ENCODE assay signal across 17 mouse cellular contexts in genomic region chr4:141316498-141317180, GRCm38 (mm10). TPM values are rescaled to one million over a fixed set of nuclear protein-coding genes. Genes with fewer than 3 reads are reported as not detected.
DNase-seq lines count a peak whose midpoint lies in the region; ATAC-seq and TF ChIP-seq lines count a peak whose summit lies in the region.
"Had no signal": no experiment of that assay in that cellular context is flagged by ENCODE, and none has a peak within 500 bp of the region (broad histone marks: within the 10 kb centered on the region; RNA-seq: fewer than 3 reads in every experiment).

No protein-coding gene starts in this region.

- H3K9ac ChIP-seq in kidney, embryonic 15.5 days: no peak overlapping the region
- no peak overlapping the region for H3K9ac ChIP-seq in heart, postnatal 0 days (replicated peaks; ENCODE audit: low read depth, low read length)
- H3K9ac ChIP-seq: liver, embryonic 13.5 days; midbrain, embryonic 13.5 days; neural tube, embryonic 12.5 days had no signal

- TF ChIP-seq CTCF in heart, postnatal 0 days (IDR thresholded peaks at IDR 0.05; ENCODE audit: low read depth): no peak

- ATAC-seq in kidney, embryonic 15.5 days (replicated peaks; ENCODE audit: low FRiP score): no peak
- ATAC-seq in heart, postnatal 0 days (ENCODE audit: insufficient read depth, low read depth): 0 out of 2 replicates have a peak, but pooled peaks have one; percentile 37
- no peak for ATAC-seq in frontal cortex, adult (ENCODE audit: low TSS enrichment)
- ATAC-seq: CD4-positive, CD25-positive, alpha-beta regulatory T cell, adult 4 months; intestine, embryonic 16.5 days; midbrain, embryonic 13.5 days; Patski had no signal

- peaks cover 43% of the 10 kb centered on the region for H3K36me3 ChIP-seq in kidney, embryonic 15.5 days
- H3K36me3 ChIP-seq in heart, postnatal 0 days (replicated peaks; ENCODE audit: control insufficient read depth, insufficient read depth, low read length): peaks cover 17% of the 10 kb centered on the region

- TF ChIP-seq EP300 in heart, postnatal 0 days (IDR thresholded peaks at IDR 0.05; ENCODE audit: low read depth): no peak

- H3K4me3 ChIP-seq in kidney, embryonic 15.5 days (replicated peaks): no peak overlapping the region
- H3K4me3 ChIP-seq in heart, postnatal 0 days (ENCODE audit: low read depth, low read length): no peak overlapping the region
- H3K4me3 ChIP-seq: liver, embryonic 13.5 days; midbrain, embryonic 13.5 days; neural tube, embryonic 12.5 days had no signal

- peaks cover 47% of the 10 kb centered on the region for H3K4me1 ChIP-seq in kidney, embryonic 15.5 days
- peaks cover 21% of the 10 kb centered on the region for H3K4me1 ChIP-seq in heart, postnatal 0 days (ENCODE audit: control insufficient read depth, insufficient read depth)

- DNase-seq in cerebellum, postnatal 25 days: peak; percentile 39 to 42
- DNase-seq in cerebellum, adult 9-10 months: no peak
- no peak for DNase-seq in kidney, adult 8-10 months
- peak; percentile 51 for DNase-seq in adrenal gland, postnatal 25 days
- DNase-seq in heart, postnatal 0 days (ENCODE audit: low spot score): no peak
- DNase-seq in layer of hippocampus, adult 9-10 months (ENCODE audit: low spot score): no peak
- DNase-seq: embryo, embryonic 11 days; liver, embryonic 13.5 days; retina, postnatal 1 day had no signal

- no peaks in the 10 kb centered on the region for H3K27me3 ChIP-seq in kidney, embryonic 15.5 days
- H3K27me3 ChIP-seq in heart, postnatal 0 days (ENCODE audit: control insufficient read depth, insufficient read depth, low read length): no peaks in the 10 kb centered on the region
- H3K27me3 ChIP-seq: liver, embryonic 13.5 days; midbrain, embryonic 13.5 days; neural tube, embryonic 12.5 days; Patski had no signal

- H3K4me2 ChIP-seq in kidney, embryonic 15.5 days: no peak overlapping the region
- no peak overlapping the region for H3K4me2 ChIP-seq in heart, postnatal 0 days (ENCODE audit: low read depth, low read length)
- H3K4me2 ChIP-seq: liver, embryonic 13.5 days; midbrain, embryonic 13.5 days; neural tube, embryonic 12.5 days had no signal

- peak overlapping the region; percentile 64; the same call in 1 of the 2 replicates for H3K27ac ChIP-seq in kidney, embryonic 15.5 days
- H3K27ac ChIP-seq in heart, postnatal 0 days (ENCODE audit: low read depth): no peak overlapping the region; the same call in 1 of the 2 replicates
- H3K27ac ChIP-seq: liver, embryonic 13.5 days; midbrain, embryonic 13.5 days; neural tube, embryonic 12.5 days had no signal

- WGBS in kidney, embryonic 15.5 days: 87% methylated on average over 18 of the region's 18 CpGs
- WGBS in heart, postnatal 0 days: 68% methylated on average over 17 of the region's 18 CpGs

- no peaks in the 10 kb centered on the region for H3K9me3 ChIP-seq in kidney, embryonic 15.5 days (replicated peaks)
- no peaks in the 10 kb centered on the region for H3K9me3 ChIP-seq in heart, postnatal 0 days (replicated peaks; ENCODE audit: control insufficient read depth, low read length)
- H3K9me3 ChIP-seq: liver, embryonic 13.5 days; midbrain, embryonic 13.5 days; neural tube, embryonic 12.5 days had no signal

RNA-seq across cellular contexts. Expression of gene Epha2, which starts 15.6 kb away (rescaled TPM):
- 6.8 and 7.1 TPM in 2 replicates for polyA plus RNA-seq in kidney, embryonic 15.5 days (2015; fragmentation: Nextera tagmentation; extraction: Ambion mirVana)
- 18.7 and 19.3 TPM in 2 replicates for total RNA-seq in adrenal gland, postnatal 25 days (2021)
- 10.1 and 11.7 TPM in 2 replicates for total RNA-seq in heart, postnatal 0 days (2014; rRNA removed; ENCODE audit: low replicate concordance)
- polyA plus RNA-seq in heart, postnatal 0 days (2015; fragmentation: Nextera tagmentation; extraction: Ambion mirVana): 1.4 TPM in 2 replicates
- total RNA-seq: hematopoietic stem cell, adult 5-6 weeks had no signal

RNA-seq across cellular contexts. Expression of gene Fam131c, which starts 51.4 kb away (rescaled TPM):
- polyA plus RNA-seq in kidney, embryonic 15.5 days (2015; fragmentation: Nextera tagmentation; extraction: Ambion mirVana): 2.0 and 2.4 TPM in 2 replicates
- total RNA-seq in adrenal gland, postnatal 25 days (2021): 1.8 and 2.1 TPM in 2 replicates
- 2.2 TPM in 1 of 2 replicates, not detected in the other for total RNA-seq in heart, postnatal 0 days (2014; rRNA removed; ENCODE audit: low replicate concordance)
- 0.14 and 0.20 TPM in 2 replicates for polyA plus RNA-seq in heart, postnatal 0 days (2015; fragmentation: Nextera tagmentation; extraction: Ambion mirVana)
- total RNA-seq: hematopoietic stem cell, adult 5-6 weeks had no signal
- polyA plus RNA-seq: CD4-positive, CD25-positive, alpha-beta regulatory T cell, adult 4 months had no signal

Comparison
In these comparisons a context has a peak if more than half of its experiments do, and no peak if none do; other contexts are left out.
1. DNase-seq: peak in cerebellum, postnatal 25 days (2 of 2) and adrenal gland, postnatal 25 days (single experiment); none in cerebellum, adult 9-10 months (single experiment), kidney, adult 8-10 months (0 of 2), heart, postnatal 0 days (single experiment) and layer of hippocampus, adult 9-10 months (single experiment).